Mouse (Mus musculus) forebrain, embryonic 15.5 days (tissue): Measurements from ENCODE around the gene Ywhab. TPM values are rescaled to one million over a fixed set of nuclear protein-coding genes. Genes with fewer than 3 reads are reported as not detected.

Experiments used
- ATAC-seq: fragments of 200-750 bp; cut with Nextera tagmentation; replicated peaks from 2 replicates; pipeline ENCODE4 v1.8.0; 2017; ENCODE audit warnings: mild to moderate bottlenecking, moderate TSS enrichment, moderate library complexity
- H3K27ac ChIP-seq: fragments of 300-500 bp; sonication (generic); replicated peaks from 2 replicates; pipeline ENCODE4 v1.5.1; 2015; ENCODE audit warnings: mild to moderate bottlenecking, inconsistent platforms
- H3K27me3 ChIP-seq: fragments of 300-500 bp; sonication (generic); 2 replicates; pipeline ENCODE4 v1.6.1; 2015; ENCODE audit warnings: inconsistent platforms
- H3K36me3 ChIP-seq: fragments of 300-500 bp; sonication (generic); 2 replicates; pipeline ENCODE4 v1.6.1; 2015; ENCODE audit warnings: mild to moderate bottlenecking, inconsistent platforms
- H3K4me1 ChIP-seq: fragments of 300-500 bp; sonication (generic); 2 replicates; pipeline ENCODE4 v1.6.1; 2015; ENCODE audit warnings: inconsistent platforms
- H3K4me2 ChIP-seq: fragments of 300-500 bp; sonication (generic); replicated peaks from 2 replicates; pipeline ENCODE4 v1.6.1; 2015; ENCODE audit warnings: mild to moderate bottlenecking, inconsistent platforms
- H3K4me3 ChIP-seq: fragments of 300-500 bp; sonication (generic); 2 replicates; pipeline ENCODE4 v1.5.1; 2015; ENCODE audit warnings: mild to moderate bottlenecking, inconsistent platforms
- H3K9ac ChIP-seq: fragments of 300-500 bp; sonication (generic); replicated peaks from 2 replicates; pipeline ENCODE4 v1.6.1; 2015; ENCODE audit warnings: mild to moderate bottlenecking, inconsistent platforms
- H3K9me3 ChIP-seq: fragments of 300-500 bp; sonication (generic); 2 replicates; pipeline ENCODE4 v1.6.1; 2016; ENCODE audit warnings: inconsistent platforms
- WGBS: fragments of 180-500 bp; shearing (Covaris S2); methylation state at CpG from one replicate; pipeline ENCODE4 v1.1.7; 2015; ENCODE audit warnings: mixed read lengths; 5-methylcytosine and 5-hydroxymethylcytosine counted together
- polyA plus RNA-seq: library from polyadenylated mRNA; unstranded; fragments of >200 nt; fragmentation: Nextera tagmentation; extraction: Ambion mirVana; gene quantifications from 2 replicates; pipeline ENCODE4 v1.2.1, GENCODE M21; 2015

The Ywhab gene
- polyA plus RNA-seq = 431 and 450 TPM in 2 replicates

DNA sequence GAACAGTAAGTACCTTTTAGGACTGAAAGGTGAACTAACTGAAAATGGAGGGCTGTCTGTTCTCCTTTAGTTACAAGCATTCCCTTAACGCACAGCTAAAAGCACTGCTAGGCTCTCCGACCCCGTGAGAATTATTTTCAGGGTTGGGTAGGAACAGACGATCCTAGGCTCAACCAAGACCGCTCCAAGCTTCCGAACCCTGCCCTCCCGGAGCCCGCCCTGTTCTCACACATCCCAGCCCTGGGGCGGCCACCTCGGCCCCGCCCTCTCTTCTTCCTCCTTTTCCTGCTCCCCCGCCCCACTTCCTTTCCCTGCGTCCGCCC, at the start of gene Ywhab:
TSS of gene Ywhab (plus strand) at position 307 of the 323 bp plus-strand sequence.
- Histone ChIP-seq H3K27ac (peak within 1 kb of the TSS; percentile 92), H3K9ac (peak within 1 kb of the TSS; percentile 95), H3K4me1 (peaks cover 42% of the 10 kb centered on the region), H3K36me3 (peaks cover 5% of the 10 kb centered on the region; the same call in 1 of the 2 replicates), H3K27me3 (no peaks in the 10 kb centered on the region), H3K9me3 (no peaks in the 10 kb centered on the region), H3K4me2 (peak within 1 kb of the TSS; percentile 71), H3K4me3 (peak within 1 kb of the TSS; percentile 97)
- ATAC-seq = no peak
- WGBS = under 1% methylated on average over 14 of the region's 14 CpGs

DNA sequence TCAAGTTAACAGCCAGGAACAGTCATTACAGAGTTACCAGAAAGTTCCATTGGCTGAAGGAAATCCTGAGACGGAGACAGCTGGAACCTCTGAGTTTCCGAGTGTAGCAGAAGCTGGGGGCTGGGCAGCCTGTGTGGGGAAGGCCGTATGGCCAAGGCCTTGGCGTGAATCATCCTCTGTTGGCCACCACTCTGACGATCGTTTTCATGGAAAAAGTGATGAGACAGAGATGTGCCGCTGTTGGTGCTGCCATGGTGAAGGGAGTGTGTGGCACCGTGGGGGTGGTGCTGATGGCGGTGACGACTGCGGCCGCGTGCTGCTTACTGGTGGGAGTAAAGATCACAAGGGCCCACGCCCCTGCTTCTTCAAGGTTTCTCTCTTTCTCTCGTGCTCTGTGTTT, 48.5 kb upstream of the Ywhab start:
- WGBS = 87% methylated on average over 15 of the region's 15 CpGs
- H3K27me3 ChIP-seq = no peaks in the 10 kb centered on the region
- no peak overlapping the region for H3K27ac ChIP-seq
- no peak overlapping the region for H3K9ac ChIP-seq
- H3K4me3 ChIP-seq = no peak overlapping the region
- ATAC-seq = no peak
- no peaks in the 10 kb centered on the region for H3K4me1 ChIP-seq
- H3K4me2 ChIP-seq = no peak overlapping the region
- no peaks in the 10 kb centered on the region for H3K36me3 ChIP-seq
- no peaks in the 10 kb centered on the region for H3K9me3 ChIP-seq

DNA sequence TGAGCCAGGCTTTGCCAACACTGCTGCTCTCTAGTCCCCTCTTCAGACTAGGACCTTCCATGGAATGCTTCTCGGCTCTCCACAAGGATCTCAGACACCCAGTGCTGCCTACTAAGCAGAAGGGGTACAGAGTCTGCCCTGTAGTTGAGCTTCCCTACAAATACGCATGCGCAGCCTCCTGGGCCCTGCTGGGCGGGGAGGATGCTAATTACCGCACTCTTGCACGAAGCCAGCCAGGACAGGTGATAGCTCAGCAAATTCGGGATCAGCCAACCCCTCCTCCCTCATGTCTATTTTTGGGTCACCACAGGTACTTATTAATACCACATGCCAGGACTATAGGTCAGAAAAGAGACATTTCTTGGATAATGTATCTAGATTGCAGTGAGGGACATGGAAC, 46.8 kb upstream of the Ywhab start:
- Histone ChIP-seq H3K27me3 (no peaks in the 10 kb centered on the region), H3K4me1 (no peaks in the 10 kb centered on the region), H3K9me3 (no peaks in the 10 kb centered on the region), H3K4me3 (no peak overlapping the region), H3K4me2 (no peak overlapping the region), H3K27ac (no peak overlapping the region), H3K9ac (no peak overlapping the region), H3K36me3 (no peaks in the 10 kb centered on the region)
- WGBS = 71% methylated on average over 7 of the region's 7 CpGs
- ATAC-seq = no peak

DNA sequence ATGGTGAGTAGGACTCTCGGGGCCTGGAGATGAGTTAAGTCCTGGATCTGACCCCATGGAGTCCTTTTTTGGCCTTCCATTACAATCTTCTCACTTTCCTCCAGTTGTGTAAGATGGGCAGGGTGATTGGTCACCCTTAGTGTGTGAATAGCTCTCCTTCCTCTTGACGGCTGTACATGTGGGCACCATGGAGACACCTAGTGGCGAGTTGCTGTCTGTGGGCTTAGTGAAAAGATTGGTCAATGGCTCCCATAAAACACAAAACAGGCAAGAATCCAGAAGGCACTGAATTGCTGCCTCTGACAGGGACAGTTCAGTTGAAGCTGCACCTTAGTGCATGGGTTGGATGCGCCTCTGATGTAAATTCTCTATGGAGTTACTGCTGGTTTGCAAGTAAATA, 43.0 kb upstream of the Ywhab start:
- Histone ChIP-seq H3K9ac (no peak overlapping the region), H3K4me2 (no peak overlapping the region), H3K9me3 (no peaks in the 10 kb centered on the region), H3K4me3 (no peak overlapping the region), H3K4me1 (no peaks in the 10 kb centered on the region), H3K36me3 (no peaks in the 10 kb centered on the region), H3K27ac (no peak overlapping the region), H3K27me3 (no peaks in the 10 kb centered on the region)
- WGBS = 22% methylated on average over 4 of the region's 4 CpGs
- ATAC-seq = 0 out of 2 replicates have a peak, but pooled peaks have one; percentile 43

DNA sequence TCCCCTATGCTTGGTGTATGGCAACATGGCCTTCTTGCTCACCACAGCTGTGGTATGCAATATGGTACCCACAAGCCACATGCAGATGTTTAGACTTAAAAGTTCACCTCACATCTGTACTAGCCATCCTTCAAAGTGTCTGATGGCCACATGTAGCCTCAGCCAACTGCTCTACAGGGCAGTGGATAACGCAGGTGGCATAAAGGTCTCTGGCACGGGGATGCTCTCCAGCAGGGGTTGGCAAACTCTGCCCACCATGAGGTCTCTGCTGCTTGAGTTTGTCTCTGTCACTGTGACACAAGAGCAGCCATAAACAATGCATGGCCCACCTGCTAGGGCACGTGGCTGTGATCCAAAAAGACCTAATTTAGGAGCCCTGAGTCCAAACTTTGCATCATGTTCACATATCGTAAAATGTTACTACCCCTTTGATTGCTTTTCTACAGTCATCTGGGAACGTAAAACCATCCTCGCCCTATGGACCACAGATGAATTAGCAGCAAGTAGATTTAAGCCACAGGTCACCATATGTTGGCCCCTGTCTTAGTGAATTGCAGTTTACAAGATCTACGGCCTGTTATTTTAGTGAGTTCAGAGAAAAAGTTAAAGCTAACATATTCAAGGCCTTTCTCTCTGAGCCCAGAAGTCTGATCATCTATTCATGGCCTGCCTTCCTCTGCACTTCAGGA, 41.0 kb upstream of the Ywhab start:
- WGBS = 76% methylated on average over 7 of the region's 7 CpGs
- Histone ChIP-seq H3K4me2 (no peak overlapping the region), H3K36me3 (no peaks in the 10 kb centered on the region), H3K4me3 (no peak overlapping the region), H3K27ac (no peak overlapping the region), H3K9ac (no peak overlapping the region), H3K9me3 (no peaks in the 10 kb centered on the region), H3K27me3 (no peaks in the 10 kb centered on the region), H3K4me1 (no peaks in the 10 kb centered on the region)
- no peak for ATAC-seq

DNA sequence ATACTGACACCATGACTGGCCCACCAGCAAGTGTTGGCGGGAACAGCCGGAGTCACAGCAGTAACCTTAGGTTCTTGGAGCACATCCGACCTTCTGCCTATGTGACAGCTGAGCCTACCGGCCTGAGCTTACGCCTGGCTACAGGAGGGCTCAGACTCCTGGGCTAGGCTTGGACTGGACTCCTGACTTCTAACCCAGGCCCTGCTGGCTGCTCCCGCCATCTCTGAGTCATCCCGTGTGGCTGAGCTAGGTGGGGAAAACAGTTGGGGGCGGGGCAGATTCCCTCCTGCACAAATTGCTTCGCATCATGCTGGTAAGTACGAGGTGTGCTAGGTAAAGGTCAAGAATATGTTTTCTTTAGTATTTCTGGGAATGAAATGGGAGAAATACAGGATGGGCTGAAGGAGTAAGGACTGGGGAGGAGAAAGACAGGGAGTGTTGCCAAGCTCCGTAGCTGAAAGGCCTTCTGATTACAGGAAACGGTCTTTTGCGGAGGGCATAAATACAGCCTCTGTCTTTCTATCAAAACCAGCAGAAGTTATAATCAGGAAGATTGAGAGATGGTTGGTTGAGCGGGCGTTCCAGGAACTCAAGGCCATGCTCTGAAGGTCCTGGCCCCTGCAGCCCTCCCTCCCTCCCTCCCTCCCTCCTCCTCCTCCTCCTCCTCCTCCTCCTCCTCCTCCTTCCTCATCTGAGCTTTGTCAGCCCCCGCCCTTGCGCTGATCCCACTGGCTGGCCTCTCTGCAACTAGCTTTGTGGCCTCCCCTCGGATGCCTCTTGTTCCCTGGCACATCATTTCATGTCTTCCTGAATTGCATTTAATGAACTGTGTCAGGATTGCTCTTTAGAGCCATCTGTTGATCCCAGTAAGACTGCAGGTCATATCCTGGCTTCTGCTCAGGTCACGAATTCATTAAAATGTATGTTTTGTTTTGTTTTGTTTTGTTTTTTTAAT, 29.9 kb upstream of the Ywhab start:
- no peak overlapping the region for H3K4me2 ChIP-seq
- no peaks in the 10 kb centered on the region for H3K27me3 ChIP-seq
- no peak overlapping the region for H3K4me3 ChIP-seq
- no peaks in the 10 kb centered on the region for H3K36me3 ChIP-seq
- no peak for ATAC-seq
- 66% methylated on average over 19 of the region's 19 CpGs for WGBS
- H3K27ac ChIP-seq = no peak overlapping the region
- no peaks in the 10 kb centered on the region for H3K4me1 ChIP-seq
- no peak overlapping the region for H3K9ac ChIP-seq
- H3K9me3 ChIP-seq = no peaks in the 10 kb centered on the region

DNA sequence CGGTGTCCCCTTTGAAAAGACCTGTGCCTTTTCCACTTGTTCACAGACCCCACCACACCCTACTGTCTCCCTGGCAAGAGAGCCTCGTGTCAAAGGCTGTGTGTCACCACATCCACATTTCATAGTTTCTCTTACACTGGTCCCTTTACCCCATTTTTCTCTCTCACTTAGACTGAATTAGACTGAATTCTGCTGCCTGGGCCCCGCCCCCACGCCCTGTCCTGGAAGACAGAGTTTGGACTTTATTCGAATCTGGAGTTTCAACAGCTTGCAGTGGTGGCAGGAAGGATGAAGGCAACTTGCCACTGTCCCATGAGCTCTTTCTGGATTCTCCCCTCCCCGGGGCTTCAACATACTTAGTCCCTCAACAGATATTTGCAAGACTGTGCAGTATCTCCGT, 29.1 kb upstream of the Ywhab start:
- H3K27me3 ChIP-seq = no peaks in the 10 kb centered on the region
- H3K4me3 ChIP-seq = no peak overlapping the region
- H3K27ac ChIP-seq = no peak overlapping the region
- WGBS = 75% methylated on average over 7 of the region's 7 CpGs
- H3K9me3 ChIP-seq = no peaks in the 10 kb centered on the region
- no peak overlapping the region for H3K4me2 ChIP-seq
- no peaks in the 10 kb centered on the region for H3K4me1 ChIP-seq
- H3K9ac ChIP-seq = no peak overlapping the region
- no peak for ATAC-seq
- no peaks in the 10 kb centered on the region for H3K36me3 ChIP-seq

DNA sequence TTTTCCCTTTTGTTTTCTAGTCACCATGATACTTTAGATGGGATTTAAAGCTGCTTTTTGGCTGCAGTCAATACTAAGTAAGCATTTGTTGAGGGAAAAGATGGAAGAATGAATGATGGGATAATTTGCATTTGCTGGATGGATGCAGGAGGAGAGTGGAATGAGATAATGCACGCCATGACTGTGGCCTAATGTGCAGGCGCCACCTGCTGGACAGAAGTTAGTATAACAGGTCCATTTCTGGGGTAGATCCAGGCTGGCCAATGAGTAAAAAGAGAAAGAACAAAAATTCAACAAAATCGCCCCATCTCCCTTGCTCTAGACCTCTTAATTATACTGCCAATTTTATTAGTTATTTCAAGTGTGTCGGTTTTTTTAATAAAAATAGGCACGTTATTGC, 26.2 kb upstream of the Ywhab start:
- no peaks in the 10 kb centered on the region for H3K9me3 ChIP-seq
- H3K4me1 ChIP-seq = no peaks in the 10 kb centered on the region
- H3K9ac ChIP-seq = no peak overlapping the region
- 1% methylated on average over 5 of the region's 5 CpGs for WGBS
- no peak overlapping the region for H3K27ac ChIP-seq
- no peaks in the 10 kb centered on the region for H3K36me3 ChIP-seq
- H3K27me3 ChIP-seq = no peaks in the 10 kb centered on the region
- no peak overlapping the region for H3K4me3 ChIP-seq
- ATAC-seq = peak; percentile 64; the same call in 1 of the 2 replicates
- no peak overlapping the region for H3K4me2 ChIP-seq

DNA sequence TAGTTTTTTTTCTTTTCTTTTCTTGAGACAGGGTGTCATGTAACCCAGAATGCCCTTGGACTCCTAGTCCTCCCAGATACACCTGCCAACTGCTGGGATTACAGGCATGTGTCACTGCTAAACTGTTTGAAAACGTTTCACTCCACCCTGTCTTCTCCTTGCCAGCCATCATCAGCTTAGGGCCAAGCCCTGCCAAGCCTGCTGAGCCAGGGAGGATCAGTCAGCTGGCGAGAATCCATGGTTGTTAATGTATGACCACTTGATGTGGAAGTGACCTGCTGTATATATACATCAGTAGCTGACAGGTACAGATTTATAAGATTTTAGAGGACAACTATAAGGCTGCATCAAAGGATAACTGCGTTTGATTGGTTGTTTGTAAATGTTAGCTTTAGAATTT, 24.4 kb upstream of the Ywhab start:
- Histone ChIP-seq H3K27me3 (no peaks in the 10 kb centered on the region), H3K36me3 (no peaks in the 10 kb centered on the region), H3K4me2 (no peak overlapping the region), H3K9ac (no peak overlapping the region), H3K4me3 (no peak overlapping the region), H3K4me1 (no peaks in the 10 kb centered on the region), H3K9me3 (no peaks in the 10 kb centered on the region), H3K27ac (no peak overlapping the region)
- ATAC-seq = no peak
- 50% methylated on average over 3 of the region's 3 CpGs for WGBS

DNA sequence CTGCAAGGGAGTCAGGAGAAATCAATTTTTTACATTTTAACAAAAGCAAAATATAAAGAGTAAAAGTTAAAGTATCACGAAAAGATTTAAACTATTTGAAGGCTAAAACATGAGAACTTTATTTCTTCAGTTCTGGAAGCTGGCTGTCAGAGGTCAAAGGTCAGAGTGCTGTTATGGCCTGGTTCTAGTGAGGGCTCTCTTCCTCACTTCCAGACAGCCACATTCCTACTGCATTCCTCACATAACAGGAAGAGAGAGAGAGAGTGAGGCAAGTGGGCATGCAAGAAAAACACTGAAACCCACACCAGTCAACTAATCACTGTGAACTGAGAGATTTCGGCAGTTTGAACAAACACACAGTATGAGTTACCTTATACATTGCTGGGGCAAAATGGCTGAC, 20.7 kb upstream of the Ywhab start:
- Histone ChIP-seq H3K4me1 (no peaks in the 10 kb centered on the region), H3K9ac (no peak overlapping the region), H3K4me3 (no peak overlapping the region), H3K4me2 (no peak overlapping the region), H3K9me3 (0 out of 2 replicates have a peak, but pooled peaks cover 5% of the 10 kb centered on the region), H3K36me3 (no peaks in the 10 kb centered on the region), H3K27ac (no peak overlapping the region), H3K27me3 (no peaks in the 10 kb centered on the region)
- WGBS = 92% methylated on average over 2 of the region's 2 CpGs
- no peak for ATAC-seq

DNA sequence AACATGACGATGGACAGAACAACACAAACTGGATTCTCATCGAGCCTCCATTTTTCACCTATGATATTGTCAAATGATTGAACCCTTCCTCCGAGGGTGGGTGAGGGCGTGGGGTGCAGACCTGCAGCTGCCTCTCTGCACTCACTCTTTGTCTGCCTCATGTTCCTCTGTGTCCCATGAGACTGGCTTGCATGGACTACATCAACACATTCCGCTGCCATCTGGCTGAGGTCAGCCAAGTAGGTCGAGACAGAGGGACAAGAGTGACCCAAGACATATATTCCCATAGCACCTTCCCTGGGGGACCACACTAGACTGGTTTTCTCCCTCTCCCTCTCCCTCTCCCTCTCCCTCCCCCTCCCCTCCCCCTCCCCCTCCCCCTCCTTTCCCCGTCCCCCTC, 18.3 kb upstream of the Ywhab start:
- 93% methylated on average over 6 of the region's 7 CpGs for WGBS
- Histone ChIP-seq H3K27me3 (no peaks in the 10 kb centered on the region), H3K4me2 (no peak overlapping the region), H3K4me1 (no peaks in the 10 kb centered on the region), H3K4me3 (no peak overlapping the region), H3K9ac (no peak overlapping the region), H3K27ac (no peak overlapping the region), H3K36me3 (no peaks in the 10 kb centered on the region), H3K9me3 (0 out of 2 replicates have a peak, but pooled peaks cover 5% of the 10 kb centered on the region)
- ATAC-seq = no peak

DNA sequence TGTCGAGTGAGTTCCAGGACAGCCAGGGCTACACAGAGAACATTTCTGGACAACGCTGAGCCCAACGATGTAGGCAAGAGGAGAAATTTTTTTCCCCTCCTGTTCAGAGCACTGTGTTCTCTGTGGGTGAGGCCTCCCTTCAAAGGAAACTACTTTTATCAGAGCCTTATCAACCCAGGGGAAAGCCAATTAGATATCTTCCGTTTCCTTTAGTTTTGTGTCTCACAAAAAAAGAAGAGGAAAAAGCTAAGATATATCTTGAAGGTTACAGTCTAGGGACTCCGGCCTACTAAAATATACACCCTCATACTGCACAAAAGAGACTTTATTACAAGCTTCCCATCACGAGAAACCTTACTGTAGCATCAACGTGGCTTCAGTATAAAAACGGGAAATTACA, 7.5 kb upstream of the Ywhab start:
- ATAC-seq = no peak
- Histone ChIP-seq H3K9ac (no peak overlapping the region), H3K9me3 (no peaks in the 10 kb centered on the region), H3K4me1 (no peaks in the 10 kb centered on the region), H3K36me3 (no peaks in the 10 kb centered on the region), H3K4me2 (no peak overlapping the region), H3K4me3 (no peak overlapping the region), H3K27ac (no peak overlapping the region), H3K27me3 (no peaks in the 10 kb centered on the region)
- WGBS = 80% methylated on average over 8 of the region's 8 CpGs
